Mouse (Mus musculus): ENCODE data around the gene Meox1. TPM values are rescaled to one million over a fixed set of nuclear protein-coding genes. Genes with fewer than 3 reads are reported as not detected.
A peak's percentile ranks its signal among the peaks of the same experiment; 100 is the strongest.

Meox1 gene
- total RNA-seq, 2 experiments from 2014 or later: 3.5 to 6.1 TPM

GRCm38 (mm10) chr11:101898328-101898727 is 4.2 kb upstream of the Meox1 start:
- DNase-seq: no peak

DNA sequence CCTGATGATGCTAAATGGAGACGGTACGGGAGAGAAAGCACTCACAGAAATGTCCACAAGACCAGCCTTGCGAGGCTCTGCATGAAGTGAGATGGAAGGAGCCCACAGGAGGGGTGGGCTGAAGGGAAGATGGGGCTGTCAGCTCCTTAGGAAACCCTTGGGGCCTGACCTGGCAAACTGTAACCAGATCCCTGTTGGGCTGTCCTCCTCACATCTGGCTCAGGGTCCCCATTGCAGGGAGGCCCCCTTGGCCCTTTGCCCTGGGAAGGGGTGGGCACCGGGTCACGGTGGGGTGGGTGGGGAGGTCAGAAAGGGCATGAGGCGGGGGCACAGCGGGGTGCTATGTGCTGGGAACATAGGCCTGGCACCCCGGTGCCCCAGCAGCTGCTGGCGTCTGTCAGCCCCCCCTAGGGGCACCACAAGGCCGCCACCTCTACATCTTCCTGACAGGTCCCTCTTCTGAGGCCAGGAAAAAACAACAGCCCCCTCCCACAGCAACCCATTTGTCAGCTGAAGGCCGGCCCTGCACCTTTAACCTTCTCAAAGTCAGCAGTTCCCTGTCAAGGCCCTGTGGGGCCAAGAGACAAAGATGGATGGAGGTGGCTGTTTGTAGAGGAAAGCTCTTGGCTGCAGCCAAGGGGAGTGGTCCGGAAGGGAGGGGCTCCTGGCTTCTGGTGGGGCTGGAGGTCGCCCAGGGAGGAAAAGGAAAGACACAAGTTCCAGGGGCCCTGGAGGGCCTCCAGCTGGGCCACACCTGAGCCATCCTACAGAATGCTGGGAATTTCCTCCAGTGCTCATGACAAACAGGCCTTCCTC is 2.6 kb upstream of the Meox1 start:
- peak; percentile 58 for DNase-seq

GRCm38 (mm10) chr11:101893560-101893959 is 614 bp downstream of the Meox1 start:
- no peak for DNase-seq

DNA sequence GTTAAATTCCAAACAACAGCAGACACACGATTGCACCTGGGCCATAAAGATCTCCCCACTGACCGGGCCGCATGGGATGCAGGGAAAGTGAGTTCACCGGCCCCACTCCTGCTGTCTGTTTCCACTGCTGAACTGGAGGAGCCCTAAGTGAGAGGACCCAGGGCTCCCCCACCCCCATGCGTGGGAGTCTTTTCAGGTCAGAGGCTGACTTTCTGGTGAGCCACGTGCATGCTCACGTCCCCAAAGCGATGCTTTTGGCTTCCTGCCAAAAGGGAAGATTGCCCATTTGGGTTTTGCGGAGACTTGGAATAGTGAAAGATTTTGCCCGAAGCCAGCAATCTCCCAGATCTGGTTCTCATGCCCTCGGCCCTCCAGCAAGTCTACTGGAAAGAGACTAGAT is 2.7 kb downstream of the Meox1 start:
- DNase-seq: no peak

DNA sequence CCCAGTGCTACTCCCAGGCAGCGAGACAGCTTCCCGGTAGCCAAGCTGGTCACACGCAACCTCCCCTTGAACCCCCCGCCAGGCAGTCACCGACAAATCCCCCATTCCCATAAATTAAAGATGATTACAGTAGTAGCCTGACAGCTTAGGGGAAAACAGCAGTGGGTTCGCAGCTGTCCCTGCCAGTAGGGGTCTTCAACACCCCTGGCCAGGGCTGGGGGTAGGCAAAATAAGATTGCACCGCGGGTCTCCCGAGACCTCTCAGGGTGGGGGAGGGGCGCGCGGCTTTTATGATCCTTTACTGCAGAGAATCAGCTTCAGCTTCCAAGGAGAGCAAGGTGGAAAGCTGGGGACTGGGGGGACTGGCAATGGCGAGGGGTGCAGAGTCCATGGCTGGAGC is 4.4 kb downstream of the Meox1 start:
- DNase-seq: no peak

GRCm38 (mm10) chr11:101888820-101889219 is 5.4 kb downstream of the Meox1 start:
- no peak for DNase-seq

DNA sequence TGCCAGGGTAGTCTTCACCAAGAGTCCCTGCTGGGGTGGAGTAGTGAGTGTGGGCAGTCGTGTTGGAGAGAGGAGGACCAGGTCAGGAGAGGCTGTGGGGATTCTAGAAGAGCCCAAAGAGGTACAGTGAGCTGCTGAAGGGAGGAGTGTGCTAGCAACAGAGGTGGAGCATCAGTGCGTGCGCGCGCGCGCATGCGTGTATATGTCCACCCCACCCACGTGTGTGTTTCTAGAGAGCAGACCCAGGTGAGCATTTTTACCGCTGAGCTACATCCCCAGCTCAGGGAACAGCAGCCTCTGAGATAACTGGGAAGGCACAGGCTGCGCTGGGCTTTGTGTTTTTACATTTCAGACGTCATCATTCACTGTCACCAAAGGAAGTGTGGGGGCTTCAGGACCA is 7.7 kb downstream of the Meox1 start:
- DNase-seq: no peak

GRCm38 (mm10) chr11:101885881-101886319 is 8.3 kb downstream of the Meox1 start:
- DNase-seq: no peak

- no peak for DNase-seq
Observed at GRCm38 (mm10) chr11:101885232-101885631, 8.9 kb downstream of the Meox1 start.

GRCm38 (mm10) chr11:101883911-101884310 is 10.3 kb downstream of the Meox1 start:
- no peak for DNase-seq

DNA sequence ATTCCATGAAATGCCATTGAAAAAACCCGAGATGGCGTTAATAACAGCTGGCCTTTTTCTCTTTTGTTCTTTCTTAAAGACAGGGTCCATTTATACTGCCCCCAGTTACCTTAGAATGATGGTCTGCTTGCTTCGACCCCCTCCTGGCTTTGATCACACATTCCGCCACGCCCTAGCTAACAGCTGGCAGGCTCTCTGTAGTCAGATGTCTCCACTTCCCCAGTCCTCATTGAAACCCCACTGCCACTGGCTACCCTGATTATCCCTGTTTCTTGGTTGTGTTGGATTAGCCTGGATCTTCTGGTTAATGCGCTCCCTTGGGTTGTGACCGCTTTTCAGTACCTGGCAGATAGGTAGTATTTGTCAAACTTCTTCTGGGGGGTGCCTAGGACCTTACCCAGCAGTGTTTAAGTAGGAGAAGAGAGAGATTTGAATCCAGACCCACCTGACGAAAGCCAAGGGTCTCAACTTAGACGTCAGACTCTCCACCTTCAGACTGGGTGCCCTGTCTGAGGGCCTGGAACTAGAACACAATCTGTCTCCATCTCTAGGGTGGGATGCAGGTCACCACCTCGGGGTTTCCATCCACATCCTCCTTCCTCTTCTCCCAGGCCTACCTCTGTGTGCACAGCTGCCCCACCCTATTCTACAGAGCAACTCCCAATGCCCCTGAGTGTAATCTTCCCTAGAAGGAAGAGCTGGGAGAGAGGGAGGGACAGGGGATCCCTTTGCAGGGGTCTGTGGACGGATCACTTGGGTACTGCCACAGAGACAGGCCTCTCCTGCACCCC is 11.5 kb downstream of the Meox1 start:
- no peak for DNase-seq

- DNase-seq: peak; percentile 94
Observed at GRCm38 (mm10) chr11:101881604-101882071, 12.5 kb downstream of the Meox1 start.

GRCm38 (mm10) chr11:101881185-101881584 is 13.0 kb downstream of the Meox1 start:
- DNase-seq: no peak

DNA sequence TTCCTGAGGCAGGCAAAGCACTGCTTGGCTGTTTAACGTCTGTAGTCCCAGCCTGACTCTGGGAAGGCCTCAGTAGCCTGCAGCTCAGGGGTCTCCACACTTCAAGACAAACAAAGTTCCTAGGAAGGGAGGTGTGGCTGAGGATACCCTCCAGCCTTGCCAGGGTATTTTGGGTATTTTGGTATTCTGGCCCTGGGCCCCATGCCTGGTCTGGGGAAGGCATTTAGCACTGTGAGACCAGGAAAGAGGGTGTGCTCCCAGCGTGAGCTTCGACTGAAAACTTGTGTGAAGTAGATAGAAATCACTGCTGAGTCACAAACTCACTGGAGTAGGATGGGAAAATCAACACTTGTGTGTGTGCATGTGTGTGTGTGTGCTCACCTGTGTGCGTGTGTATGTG is 14.5 kb downstream of the Meox1 start:
- no peak for DNase-seq

DNA sequence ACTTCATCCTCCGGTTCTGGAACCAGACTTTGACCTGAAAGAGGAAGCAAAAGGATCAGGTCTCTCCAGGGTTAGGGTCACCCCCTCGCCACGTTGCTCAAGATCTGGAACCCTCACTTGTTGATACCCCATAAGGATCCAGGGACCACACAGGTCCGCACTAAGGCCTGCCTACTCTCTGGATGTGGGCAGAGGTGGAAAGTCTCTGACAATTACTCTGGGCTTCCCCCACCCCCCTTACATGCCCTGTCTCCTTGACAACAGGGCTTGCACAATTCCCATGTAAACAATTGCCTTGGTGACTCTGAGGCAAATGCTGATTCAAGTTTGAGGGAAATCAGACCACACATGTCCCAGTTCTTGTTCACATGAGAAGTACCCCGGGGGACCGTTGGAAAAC is 15.5 kb downstream of the Meox1 start:
- no peak for DNase-seq

DNA sequence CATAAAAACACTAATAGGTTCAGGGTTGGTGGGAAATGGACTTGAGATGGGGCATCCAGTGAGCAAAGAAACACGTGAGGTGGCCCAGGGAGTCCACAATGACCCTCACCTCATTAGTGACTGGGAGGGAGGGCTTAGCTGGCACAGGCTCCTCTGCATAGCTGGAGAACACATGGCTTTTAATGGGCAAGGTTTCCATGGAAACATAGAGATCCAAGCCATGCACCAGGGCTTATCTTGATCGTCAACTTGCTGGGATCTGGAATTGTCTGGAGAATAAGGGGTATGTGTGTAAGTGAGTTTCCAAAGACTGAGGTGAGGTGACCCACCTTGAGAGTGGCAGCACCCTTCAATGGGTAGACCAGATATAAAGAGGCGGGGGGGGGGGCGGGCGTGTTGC is 19.2 kb downstream of the Meox1 start:
- no peak for DNase-seq

DNA sequence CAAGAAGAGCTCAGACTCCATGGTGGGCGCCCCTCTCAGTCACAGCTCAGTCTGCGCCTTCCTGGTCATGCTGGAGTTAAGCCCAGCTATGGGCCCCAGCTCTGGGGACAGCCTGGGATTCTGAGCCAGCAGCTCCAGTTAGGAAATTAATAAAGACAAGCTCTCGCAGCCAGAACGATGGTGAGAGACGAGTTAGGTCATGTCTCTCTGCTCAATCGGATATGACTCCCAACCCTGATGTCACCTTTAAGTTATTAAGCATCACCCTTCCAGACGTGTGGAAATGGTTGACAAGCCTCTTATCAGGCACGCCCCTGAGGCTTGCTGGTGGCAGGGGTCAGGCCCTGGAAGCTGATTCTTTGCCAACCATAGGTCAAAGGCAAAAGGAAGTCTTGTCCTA is 20.3 kb downstream of the Meox1 start:
- no peak for DNase-seq

DNA sequence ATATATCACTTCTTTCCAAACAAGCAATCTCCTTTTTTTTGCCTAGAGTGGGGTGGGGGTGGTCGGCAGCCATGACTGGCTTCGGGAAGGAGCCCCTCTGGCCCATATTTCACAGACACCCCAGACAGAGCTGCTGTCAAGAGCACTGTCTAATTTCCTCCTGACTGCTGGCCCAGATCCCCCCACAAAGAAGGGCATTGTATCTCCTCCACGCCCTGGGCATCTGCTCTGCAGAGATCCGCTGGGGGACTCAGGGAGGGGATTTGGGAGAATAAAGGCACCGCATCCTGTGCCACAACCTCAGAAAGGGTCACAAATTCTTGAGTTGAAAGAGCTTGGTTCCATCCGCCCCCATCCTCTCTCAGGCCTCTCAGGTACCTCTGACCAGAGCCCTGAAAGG is 22.7 kb downstream of the Meox1 start:
- DNase-seq: no peak

GRCm38 (mm10) chr11:101870067-101870765 is 24.0 kb downstream of the Meox1 start:
- no peak for DNase-seq

GRCm38 (mm10) chr11:101867513-101868052 is 26.6 kb downstream of the Meox1 start:
- DNase-seq: no peak

DNA sequence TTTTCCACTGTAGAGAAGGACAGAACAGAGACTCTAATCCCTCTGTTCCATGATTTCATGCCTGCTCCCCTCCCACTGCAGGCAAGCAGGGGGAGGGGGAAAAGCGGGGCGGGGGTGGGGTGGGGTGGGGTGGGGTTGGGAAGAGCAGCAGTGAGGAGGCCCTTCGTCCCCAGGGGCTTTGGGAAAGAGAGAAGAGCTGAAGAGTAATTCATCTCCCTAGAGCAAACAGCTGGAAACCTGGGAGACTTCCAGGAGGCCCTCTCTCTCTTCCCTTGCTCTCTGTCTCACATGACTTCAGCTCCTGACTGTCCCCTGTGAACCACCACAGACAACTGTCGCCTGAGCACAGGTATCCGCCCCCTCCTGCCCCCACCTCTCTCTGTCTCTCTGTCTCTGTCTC is 35.4 kb downstream of the Meox1 start:
- no peak for DNase-seq

DNA sequence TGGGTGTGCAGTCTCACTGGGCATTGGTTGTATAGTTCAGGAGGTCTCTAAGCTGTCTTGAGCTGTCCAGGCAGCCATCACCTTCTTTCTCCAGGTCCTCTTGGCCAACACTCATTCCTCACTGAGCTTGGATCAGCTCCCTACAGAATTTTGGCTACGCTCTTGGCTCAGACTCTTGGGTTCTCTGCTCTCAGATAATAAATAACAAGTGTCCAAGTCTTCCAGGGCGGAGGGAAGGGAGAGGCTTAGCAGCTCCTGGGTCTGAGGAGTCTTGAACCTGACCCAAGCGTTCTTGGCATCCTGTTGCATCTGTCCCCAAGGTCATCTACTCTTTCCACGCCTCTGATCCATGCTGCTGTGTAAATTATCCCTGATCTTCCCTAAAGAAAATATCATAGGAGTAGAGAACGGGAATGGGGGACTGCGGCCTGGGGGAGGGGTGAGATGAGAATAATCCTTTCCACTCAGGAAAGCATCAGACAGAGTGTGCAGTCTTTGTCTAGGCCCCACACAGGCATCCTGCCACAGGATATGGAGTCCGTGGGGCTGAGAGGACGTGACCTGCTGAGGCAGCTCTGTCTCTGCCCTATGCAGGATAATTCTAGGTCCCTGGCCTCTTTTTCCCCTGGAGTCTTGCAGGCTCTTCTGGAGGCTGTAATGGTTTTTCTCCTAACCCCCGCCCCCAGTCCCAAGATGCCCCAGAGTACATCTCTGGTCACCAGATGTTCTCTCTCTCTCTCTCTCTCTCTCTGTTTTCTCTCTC is 38.0 kb downstream of the Meox1 start:
- DNase-seq: peak; percentile 60

Measured in gastrocnemius, postnatal 25 days (tissue).